Mouse (Mus musculus) spleen, adult 2 months (tissue): ENCODE measurements around the gene Tmed6. TPM values are rescaled to one million over a fixed set of nuclear protein-coding genes. Genes with fewer than 3 reads are reported as not detected.
A peak's percentile ranks its signal among the peaks of the same experiment; 100 is the strongest.

Source experiments
- DNase-seq, 2 experiments: peaks; one replicate each; pipeline versions ENCODE4 v3.0.0 to v3.0.0-alpha.2; 2012 to 2021; ENCODE audit warnings: low spot score in 2 of 2, low read depth in 1 of 2
- H3K27ac ChIP-seq: fragments of 200-500 bp; 2 replicates; pipeline ENCODE4 v1.5.1; 2012; ENCODE audit warnings: low read length, inconsistent platforms; ENCODE audit not compliant: insufficient read depth
- H3K27me3 ChIP-seq: fragments of 200-500 bp; 2 replicates; pipeline ENCODE4 v1.6.1; 2012; ENCODE audit warnings: mild to moderate bottlenecking, moderate library complexity, low read length, inconsistent platforms; ENCODE audit not compliant: control insufficient read depth, insufficient read depth
- H3K36me3 ChIP-seq: fragments of 200-500 bp; 2 replicates; pipeline ENCODE4 v1.6.1; 2012; ENCODE audit warnings: mild to moderate bottlenecking, low read length, inconsistent platforms; ENCODE audit not compliant: control insufficient read depth, insufficient read depth
- H3K4me1 ChIP-seq: fragments of 200-500 bp; 2 replicates; pipeline ENCODE4 v1.6.1; 2011; ENCODE audit warnings: inconsistent platforms; ENCODE audit not compliant: control insufficient read depth, insufficient read depth, insufficient read length
- H3K4me3 ChIP-seq: fragments of 200-500 bp; 2 replicates; pipeline ENCODE4 v1.5.1; 2011; ENCODE audit warnings: mild to moderate bottlenecking, inconsistent platforms; ENCODE audit not compliant: insufficient read depth, insufficient read length; ENCODE audit errors: extremely low read depth
- CTCF ChIP-seq: fragments of 200-500 bp; IDR thresholded peaks from 2 replicates; pipeline ENCODE4 v1.5.1; 2011; ENCODE audit warnings: mild to moderate bottlenecking, inconsistent platforms; ENCODE audit not compliant: insufficient read depth, insufficient read length, insufficient replicate concordance; ENCODE audit errors: extremely low read depth
- POLR2A ChIP-seq: fragments of 200-500 bp; IDR thresholded peaks from 2 replicates; pipeline ENCODE4 v1.6.1; 2011; ENCODE audit warnings: low read depth, low read length, inconsistent platforms
- WGBS: fragments of 180-500 bp; shearing (Covaris S2); methylation state at CpG from one replicate; pipeline ENCODE4 v1.1.7; 2018; 5-methylcytosine and 5-hydroxymethylcytosine counted together
- polyA plus RNA-seq: library from polyadenylated mRNA; depleted of rRNA; stranded (reverse); fragments of >200 nt; gene quantifications from 2 replicates; pipeline ENCODE4 v1.2.3, GENCODE M21; 2012

The Tmed6 gene
- polyA plus RNA-seq, 1 experiment, result 14.3 TPM

DNA sequence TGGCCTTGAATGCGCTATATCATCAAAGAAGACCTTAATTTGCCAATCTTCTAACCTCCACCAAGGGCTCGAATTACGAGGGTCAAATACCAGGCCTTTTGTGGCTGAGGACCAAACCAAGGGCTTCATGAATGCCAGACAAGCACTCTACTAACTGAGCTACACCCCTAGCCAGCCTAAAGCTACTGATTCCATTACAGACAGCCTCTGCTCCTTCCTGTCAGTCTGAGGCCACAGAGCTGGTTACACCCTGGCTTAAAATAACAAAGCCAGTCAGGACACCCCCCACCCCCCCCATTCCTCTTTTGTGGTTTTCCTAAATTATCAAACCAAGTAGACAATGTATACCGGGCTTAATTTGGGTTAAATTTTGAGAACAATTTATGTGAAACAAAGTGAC lies 8.3 kb upstream of the Tmed6 start:
- whole genome bisulfite sequencing, result 69% methylated on average over 4 of the region's 4 CpGs
- Histone ChIP-seq H3K4me1 (no peaks in the 10 kb centered on the region), H3K4me3 (no peak overlapping the region)

GRCm38 (mm10) chr8:107062613-107063012 lies 2.8 kb downstream of the Tmed6 start:
- TF ChIP-seq POLR2A (no peak), CTCF (no peak)
- H3K27me3 ChIP-seq, result no peaks in the 10 kb centered on the region
- peaks cover 5% of the 10 kb centered on the region; the same call in 1 of the 2 replicates for H3K4me1 ChIP-seq
- H3K4me3 ChIP-seq, result no peak overlapping the region
- H3K36me3 ChIP-seq, result peaks cover 4% of the 10 kb centered on the region
- DNase-seq, result no peak
- no peak overlapping the region for H3K27ac ChIP-seq
- WGBS, result 88% methylated on average over 1 of the region's 1 CpGs

More for the DNA sequence above, 8.3 kb upstream of the Tmed6 start:
- no peak overlapping the region for H3K27ac ChIP-seq
- TF ChIP-seq CTCF (no peak), POLR2A (no peak)
- no peaks in the 10 kb centered on the region for H3K27me3 ChIP-seq
- no peak for DNase-seq
- peaks cover 24% of the 10 kb centered on the region for H3K36me3 ChIP-seq

DNA sequence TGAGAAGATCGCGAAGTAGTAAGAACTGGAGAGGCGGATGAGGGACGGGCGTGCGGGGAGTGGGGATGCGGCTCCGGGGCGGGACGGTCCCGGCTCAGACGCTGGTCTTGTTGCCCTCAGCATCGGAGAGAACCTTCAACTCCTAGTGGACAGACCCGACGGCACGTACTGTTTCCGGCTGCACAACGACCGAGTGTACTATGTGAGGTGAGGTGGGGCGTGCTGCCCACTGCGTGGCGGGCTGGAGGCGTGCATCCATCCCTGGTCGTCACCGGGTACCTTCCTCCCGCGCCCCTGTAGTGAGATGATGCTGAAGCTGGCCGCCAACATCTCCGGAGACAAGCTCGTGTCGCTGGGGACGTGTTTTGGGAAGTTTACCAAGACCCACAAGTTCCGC lies 8.5 kb downstream of the Tmed6 start:
- peak overlapping the region; percentile 82 for H3K4me3 ChIP-seq
- WGBS, result 1% methylated on average over 33 of the region's 33 CpGs
- H3K27me3 ChIP-seq, result no peaks in the 10 kb centered on the region
- peaks cover 18% of the 10 kb centered on the region for H3K36me3 ChIP-seq
- H3K4me1 ChIP-seq, result peaks cover 2% of the 10 kb centered on the region
- TF ChIP-seq CTCF, result no peak
- no peak for TF ChIP-seq POLR2A
- peak overlapping the region; percentile 35 for H3K27ac ChIP-seq
- no peak for DNase-seq

DNA sequence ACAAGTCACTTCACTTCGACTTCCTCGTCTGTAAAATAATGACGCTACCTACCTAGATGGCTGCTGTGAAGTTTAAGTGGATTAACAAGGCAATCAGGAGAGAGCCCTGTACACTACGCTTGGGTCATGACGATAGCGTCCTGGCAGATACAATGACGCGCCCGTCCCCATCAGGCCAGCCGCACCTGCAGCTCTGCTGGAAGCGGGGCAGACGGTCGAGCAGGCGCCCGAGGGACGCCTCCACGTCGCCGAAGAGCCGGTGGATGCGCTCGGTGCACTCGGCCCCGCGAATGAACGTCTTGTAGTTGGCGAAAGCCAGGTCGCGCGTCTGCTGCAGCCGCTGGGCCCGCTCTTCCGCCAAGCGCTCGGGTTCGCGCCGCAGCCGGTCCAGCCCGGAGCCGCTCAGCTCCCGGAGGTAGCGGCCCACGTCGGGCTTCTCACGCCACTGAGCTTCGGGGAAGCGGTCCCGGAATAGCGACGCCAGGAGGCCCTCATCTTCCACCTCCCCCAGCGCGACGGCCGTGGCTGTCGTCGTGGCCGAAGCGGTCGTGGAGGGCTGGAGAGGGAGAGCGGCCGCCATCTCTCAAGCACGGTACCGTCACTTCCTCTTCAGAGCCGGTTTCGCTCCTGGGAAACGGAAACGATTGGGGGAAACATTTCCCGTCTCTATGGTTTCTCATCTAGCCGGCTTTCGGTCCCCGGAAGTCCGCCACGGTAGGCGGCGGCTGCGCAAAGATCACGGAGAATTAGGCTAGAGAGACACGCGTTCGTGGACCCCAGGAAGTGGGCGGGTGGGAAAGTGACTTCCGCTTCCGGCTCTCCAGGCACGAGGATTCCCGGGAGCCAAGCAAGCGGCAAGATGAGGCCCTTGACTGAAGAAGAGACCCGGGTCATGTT lies 9.1 kb downstream of the Tmed6 start, which contains the start of the genes Cog8 and Nip7:
Cog8 (minus strand) TSS at position 614 of the 897 bp plus-strand sequence.
Nip7 (plus strand) TSS at position 802 of the 897 bp plus-strand sequence.
- under 1% methylated on average over 88 of the region's 88 CpGs for WGBS
- no peak for TF ChIP-seq CTCF
- TF ChIP-seq POLR2A, result peak; percentile 68; the same call in 1 of the 2 replicates
- peak; percentile 93 to 95 for DNase-seq
- peak within 1 kb of the TSS; percentile 85 for H3K4me3 ChIP-seq
- peaks cover 2% of the 10 kb centered on the region for H3K4me1 ChIP-seq
- H3K27me3 ChIP-seq, result no peaks in the 10 kb centered on the region
- peak within 1 kb of the TSS; percentile 81 for H3K27ac ChIP-seq
- H3K36me3 ChIP-seq, result peaks cover 22% of the 10 kb centered on the region

- TF ChIP-seq POLR2A (no peak), CTCF (no peak)
- Histone ChIP-seq H3K4me3 (no peak overlapping the region), H3K27me3 (no peaks in the 10 kb centered on the region), H3K36me3 (peaks cover 26% of the 10 kb centered on the region), H3K4me1 (peaks cover 4% of the 10 kb centered on the region), H3K27ac (no peak overlapping the region)
- no peak for DNase-seq
- WGBS, result 93% methylated on average over 8 of the region's 8 CpGs
These were observed 13.4 kb downstream of the Tmed6 start for GRCm38 (mm10) chr8:107052046-107052445.

- Histone ChIP-seq H3K27me3 (no peaks in the 10 kb centered on the region), H3K4me1 (peaks cover 4% of the 10 kb centered on the region; the same call in 1 of the 2 replicates), H3K36me3 (peaks cover 40% of the 10 kb centered on the region), H3K27ac (no peak overlapping the region), H3K4me3 (no peak overlapping the region)
- DNase-seq, result no peak
- TF ChIP-seq POLR2A, result no peak
- no peak for TF ChIP-seq CTCF
- WGBS, result 86% methylated on average over 4 of the region's 4 CpGs
These were observed 16.0 kb downstream of the Tmed6 start for GRCm38 (mm10) chr8:107049480-107049879.
